Mouse (Mus musculus) kidney, adult 8-10 months (tissue): ENCODE data around the gene Gm10944.

ENCODE experiments used
- DNase-seq, 2 experiments: peaks; one replicate each; pipeline ENCODE4 v3.0.0; 2022

Gm10944 gene

GRCm38 (mm10) chr10:10681048-10681447 lies at the start of gene Gm10944:
Gene Gm10944, plus strand, starts transcription at chr10:10681348.
- no peak for DNase-seq

GRCm38 (mm10) chr10:10655991-10656390 lies 25.2 kb upstream of the Gm10944 start:
- no peak for DNase-seq

- DNase-seq = no peak
Observed at GRCm38 (mm10) chr10:10656621-10657020, 24.5 kb upstream of the Gm10944 start.

- no peak for DNase-seq
Observed at GRCm38 (mm10) chr10:10659161-10659560, 22.0 kb upstream of the Gm10944 start.

- no peak for DNase-seq
Observed at GRCm38 (mm10) chr10:10659976-10660375, 21.2 kb upstream of the Gm10944 start.

- DNase-seq = no peak
Observed at GRCm38 (mm10) chr10:10688907-10689667, 7.9 kb downstream of the Gm10944 start.

GRCm38 (mm10) chr10:10689668-10690223 lies 8.6 kb downstream of the Gm10944 start:
- DNase-seq = no peak

- DNase-seq = no peak
Observed at GRCm38 (mm10) chr10:10697497-10697896, 16.3 kb downstream of the Gm10944 start.

- DNase-seq = no peak
Observed at GRCm38 (mm10) chr10:10700903-10701302, 19.8 kb downstream of the Gm10944 start.

GRCm38 (mm10) chr10:10701326-10701725 lies 20.2 kb downstream of the Gm10944 start:
- DNase-seq = no peak

- DNase-seq = no peak
Observed at GRCm38 (mm10) chr10:10708031-10708430, 26.9 kb downstream of the Gm10944 start.

- no peak for DNase-seq
Observed at GRCm38 (mm10) chr10:10710359-10710758, 29.2 kb downstream of the Gm10944 start.

- DNase-seq = no peak
Observed at GRCm38 (mm10) chr10:10710837-10711236, 29.7 kb downstream of the Gm10944 start.

GRCm38 (mm10) chr10:10726501-10726900 lies 45.4 kb downstream of the Gm10944 start:
- DNase-seq = no peak
